Mouse (Mus musculus): ENCODE data around the gene Mybl2.

GRCm38 (mm10) chr2:163070213-163070612 is 15.7 kb downstream of the Mybl2 start:
- peak; percentile 53 for TF ChIP-seq CTCF (IDR thresholded peaks at IDR 0.05; ENCODE audit: low read depth)
- no peak for TF ChIP-seq EP300 (optimal IDR thresholded peaks at IDR 0.05)
